Mouse (Mus musculus) liver, embryonic 14.5 days (tissue): Measurements from ENCODE around the gene Kif3a. TPM values are rescaled to one million over a fixed set of nuclear protein-coding genes. Genes with fewer than 3 reads are reported as not detected.
"Not testable (repeated sequence)": the region's sequence is repeated elsewhere in the genome, so short reads cannot be mapped to it uniquely, and the experiment has no call there.

Source experiments
- ATAC-seq: fragments of 200-750 bp; cut with Nextera tagmentation; 2 replicates; pipeline ENCODE4 v1.8.0; 2017; ENCODE audit warnings: moderate number of reproducible peaks, mild to moderate bottlenecking, moderate library complexity; ENCODE audit not compliant: insufficient read depth
- DNase-seq, 3 experiments: peaks; one replicate each; pipeline ENCODE4 v3.0.0-alpha.2; 2012 to 2013; ENCODE audit warnings: low read depth in 3 of 3, low spot score in 3 of 3
- H3K27ac ChIP-seq: fragments of 300-500 bp; sonication (generic); 2 replicates; pipeline ENCODE4 v1.5.1; 2014; ENCODE audit warnings: moderate library complexity, mild to moderate bottlenecking, control low read depth, inconsistent platforms
- H3K27me3 ChIP-seq: fragments of 300-500 bp; sonication (generic); 2 replicates; pipeline ENCODE4 v1.6.1; 2014; ENCODE audit warnings: mild to moderate bottlenecking, low read length, moderate library complexity; ENCODE audit not compliant: control insufficient read depth, insufficient read depth
- H3K36me3 ChIP-seq: fragments of 300-500 bp; sonication (generic); replicated peaks from 2 replicates; pipeline ENCODE4 v1.6.1; 2014; ENCODE audit warnings: low read depth; ENCODE audit not compliant: control insufficient read depth, insufficient read depth
- H3K4me1 ChIP-seq, 2 experiments: fragments of 200-500 bp in 1 of 2; fragments of 300-500 bp in 1 of 2; sonication (generic) in 1 of 2; replicated peaks; 2 replicates each; pipeline ENCODE4 v1.6.1; 2012 to 2014; ENCODE audit warnings: antibody characterized with exemption in 1 of 2, inconsistent platforms in 1 of 2, low read length in 1 of 2; ENCODE audit not compliant: control insufficient read depth in 2 of 2, insufficient read depth in 2 of 2
- H3K4me2 ChIP-seq: fragments of 300-500 bp; sonication (generic); 2 replicates; pipeline ENCODE4 v1.6.1; 2014; ENCODE audit warnings: low read depth, mild to moderate bottlenecking, control low read depth, moderate library complexity
- H3K4me3 ChIP-seq, 2 experiments: fragments of 200-500 bp in 1 of 2; fragments of 300-500 bp in 1 of 2; sonication (generic) in 1 of 2; 2 replicates each; pipeline ENCODE4 v1.5.1; 2012 to 2014; ENCODE audit warnings: low read depth in 2 of 2, low read length in 2 of 2, mild to moderate bottlenecking in 2 of 2, control low read depth in 1 of 2, inconsistent platforms in 1 of 2, moderate library complexity in 1 of 2; ENCODE audit not compliant: insufficient read depth in 1 of 2
- H3K9ac ChIP-seq: fragments of 300-500 bp; sonication (generic); replicated peaks from 2 replicates; pipeline ENCODE4 v1.6.1; 2014; ENCODE audit warnings: mild to moderate bottlenecking, control low read depth, moderate library complexity
- H3K9me3 ChIP-seq: fragments of 300-500 bp; sonication (generic); 2 replicates; pipeline ENCODE4 v1.6.1; 2016; ENCODE audit warnings: low read length, mixed read lengths; ENCODE audit not compliant: control insufficient read depth
- CTCF ChIP-seq: IDR thresholded peaks from 2 replicates; pipeline ENCODE4 v1.5.1; 2016; ENCODE audit warnings: antibody characterized with exemption, low read depth, control low read depth
- EP300 ChIP-seq: IDR thresholded peaks from 2 replicates; pipeline ENCODE4 v1.6.1; 2016; ENCODE audit warnings: antibody characterized with exemption, low read depth
- WGBS: fragments of 180-500 bp; shearing (Covaris S2); extraction: QIAGEN DNeasy Blood & Tissue Kit; methylation state at CpG from one replicate; pipeline ENCODE4 v1.1.7; 2014; ENCODE audit not compliant: insufficient replicate concordance; 5-methylcytosine and 5-hydroxymethylcytosine counted together
- polyA plus RNA-seq, 2 experiments: library from polyadenylated mRNA; depleted of rRNA in 1 of 2; stranded (reverse) in 1 of 2; unstranded in 1 of 2; fragments of >200 nt; fragmentation: Nextera tagmentation in 1 of 2; extraction: Ambion mirVana in 1 of 2; gene quantifications; 2 replicates each; pipeline versions ENCODE4 v1.2.1 to v1.2.3; 2012 to 2014

Kif3a gene
- polyA plus RNA-seq, 2 experiments = 3.3 to 6.4 TPM

DNA sequence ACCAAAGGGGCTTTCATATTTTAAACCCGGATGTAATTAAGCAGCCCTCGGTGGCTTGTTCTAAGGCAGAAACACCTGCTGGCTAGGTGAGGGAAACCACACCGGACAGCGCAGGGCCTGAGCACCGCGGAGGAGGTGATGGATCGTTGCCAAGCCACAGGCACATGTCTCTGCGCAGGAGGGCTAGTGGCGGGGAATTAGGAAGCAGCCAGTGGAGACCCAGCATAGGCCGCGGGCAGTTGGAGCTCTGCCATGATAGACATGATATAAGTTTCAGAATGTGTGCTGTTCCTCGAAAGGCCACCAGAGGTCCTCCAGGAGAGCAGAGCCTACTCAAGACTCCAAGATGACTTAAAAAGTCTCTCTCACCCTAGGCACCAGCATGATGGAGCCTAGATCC, 15.4 kb upstream of the Kif3a start:
- H3K27ac ChIP-seq = no peak overlapping the region
- H3K4me3 ChIP-seq = no peak overlapping the region
- H3K4me1 ChIP-seq = peaks cover 13 to 18% of the 10 kb centered on the region in 2 experiments
- H3K9ac ChIP-seq = no peak overlapping the region
- DNase-seq = no peak
- WGBS = 63% methylated on average over 12 of the region's 12 CpGs
- H3K9me3 ChIP-seq = no peaks in the 10 kb centered on the region
- ATAC-seq = no peak
- TF ChIP-seq CTCF (peak; percentile 62), EP300 (no peak)
- H3K36me3 ChIP-seq = no peaks in the 10 kb centered on the region
- no peak overlapping the region for H3K4me2 ChIP-seq
- H3K27me3 ChIP-seq = no peaks in the 10 kb centered on the region

DNA sequence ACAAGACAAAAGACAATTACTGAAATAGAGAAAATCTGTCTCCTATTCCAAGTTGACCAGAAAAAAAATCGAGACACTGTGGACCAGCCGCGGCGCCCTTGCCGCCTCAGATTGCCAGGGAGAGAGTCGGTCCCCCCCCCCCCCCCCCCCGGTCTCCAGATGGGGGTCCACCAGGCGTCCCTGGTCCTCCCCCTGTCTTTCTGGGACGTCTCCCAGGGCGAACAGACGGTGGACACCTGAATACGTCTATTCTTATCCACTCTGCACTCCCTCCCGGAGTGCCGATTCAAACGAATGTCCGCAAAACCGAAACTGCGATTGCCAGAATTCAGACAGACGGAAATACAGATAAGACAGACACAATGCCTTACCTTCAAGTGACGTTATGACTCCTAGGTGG, 10.7 kb upstream of the Kif3a start:
- ATAC-seq, H3K9me3 ChIP-seq, DNase-seq, H3K27ac ChIP-seq, H3K4me3 ChIP-seq, H3K36me3 ChIP-seq, H3K27me3 ChIP-seq, H3K9ac ChIP-seq, H3K4me2 ChIP-seq, H3K4me1 ChIP-seq: not testable (repeated sequence)
- 75% methylated on average over 11 of the region's 20 CpGs for WGBS

GRCm38 (mm10) chr11:53557992-53558391, 9.2 kb upstream of the Kif3a start:
- not testable (repeated sequence) for ATAC-seq, H3K36me3 ChIP-seq, H3K9ac ChIP-seq, H3K4me2 ChIP-seq, H3K9me3 ChIP-seq, H3K27ac ChIP-seq, H3K27me3 ChIP-seq, DNase-seq, H3K4me3 ChIP-seq
- H3K4me1 ChIP-seq = peaks cover 12 to 17% of the 10 kb centered on the region in 2 experiments
- 61% methylated on average over 1 of the region's 3 CpGs for WGBS

DNA sequence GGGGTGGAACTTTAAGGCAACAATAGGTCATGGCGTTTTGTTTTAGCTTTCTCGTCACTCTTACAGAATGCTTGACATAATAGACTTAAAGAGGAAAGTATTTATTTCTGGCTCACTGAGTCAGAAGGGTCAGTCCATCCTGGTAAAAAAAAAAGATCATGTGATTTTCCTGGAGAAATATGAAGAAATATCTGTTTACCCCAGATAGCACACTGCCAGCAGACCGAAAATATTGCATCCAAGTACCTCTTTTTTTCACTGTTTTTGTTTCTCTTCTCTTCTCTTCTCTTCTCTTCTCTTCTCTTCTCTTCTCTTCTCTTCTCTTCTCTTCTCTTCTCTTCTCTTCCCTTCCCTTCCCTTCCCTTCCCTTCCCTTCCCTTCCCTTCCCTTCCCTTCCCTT, 7.2 kb upstream of the Kif3a start:
- 47% methylated on average over 1 of the region's 3 CpGs for WGBS
- H3K27me3 ChIP-seq, H3K27ac ChIP-seq: not testable (repeated sequence)

DNA sequence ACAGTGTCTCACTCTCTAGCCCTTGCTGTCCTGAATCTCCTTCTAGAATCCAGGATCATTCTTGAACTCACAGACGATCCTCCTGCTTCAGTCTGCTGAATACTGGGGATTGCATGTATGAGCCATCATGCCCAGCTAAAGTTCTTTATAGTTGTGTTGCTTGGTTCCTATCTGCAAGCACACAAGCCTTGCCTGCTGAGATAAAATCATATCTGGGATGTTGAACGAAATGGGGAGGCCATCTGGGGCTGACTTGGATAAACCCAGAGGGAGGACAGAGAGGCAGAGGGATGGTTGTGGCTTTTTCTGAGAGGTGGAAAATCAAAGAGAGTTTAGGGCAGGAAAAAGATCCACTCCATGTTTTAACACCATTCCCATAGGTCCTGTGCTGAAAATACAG, 5.2 kb upstream of the Kif3a start:
- TF ChIP-seq CTCF (no peak), EP300 (peak; percentile 79)

More for the DNA sequence above, 7.2 kb upstream of the Kif3a start:
- not testable (repeated sequence) for H3K4me2 ChIP-seq, H3K36me3 ChIP-seq, H3K9ac ChIP-seq, DNase-seq, H3K4me3 ChIP-seq, ATAC-seq, H3K9me3 ChIP-seq
- H3K4me1 ChIP-seq = peaks cover 12 to 17% of the 10 kb centered on the region in 2 experiments

More for the DNA sequence above, 5.2 kb upstream of the Kif3a start:
- no peak overlapping the region for H3K4me3 ChIP-seq
- ATAC-seq (peak; percentile 62; the same call in 1 of the 2 replicates), DNase-seq (peak in 2 of 3 experiments; percentile 20 to 36)
- 28% methylated on average over 2 of the region's 2 CpGs for WGBS
- peak overlapping the region; percentile 27; the same call in 1 of the 2 replicates for H3K9ac ChIP-seq
- H3K27ac ChIP-seq = no peak overlapping the region
- peaks cover 16 to 22% of the 10 kb centered on the region in 2 experiments for H3K4me1 ChIP-seq
- H3K4me2 ChIP-seq = peak overlapping the region; percentile 31; the same call in 1 of the 2 replicates
- no peaks in the 10 kb centered on the region for H3K36me3 ChIP-seq
- no peaks in the 10 kb centered on the region for H3K9me3 ChIP-seq
- H3K27me3 ChIP-seq = no peaks in the 10 kb centered on the region
